Mouse (Mus musculus) embryonic facial prominence, embryonic 14.5 days (tissue): ENCODE measurements at regions not wholly inside any gene's neighbourhood (a gene's known extent, or its start where the extent isn't known, plus 50 kb on each side); places are given as distances from the start of the nearest gene placed in this dataset.
A peak's percentile ranks its signal among the peaks of the same experiment; 100 is the strongest.

Source experiments
- ATAC-seq: fragments of 200-750 bp; cut with Nextera tagmentation; 2 replicates; pipeline ENCODE4 v1.8.0; 2017; ENCODE audit warnings: low read depth, moderate number of reproducible peaks, moderate TSS enrichment
- DNase-seq: peaks from one replicate; pipeline ENCODE4 v3.0.0-alpha.2; 2015; ENCODE audit warnings: low spot score
- H3K27ac ChIP-seq: fragments of 300-500 bp; sonication (generic); replicated peaks from 2 replicates; pipeline ENCODE4 v1.5.1; 2014; ENCODE audit warnings: low read depth, mild to moderate bottlenecking, low read length, moderate library complexity
- H3K27me3 ChIP-seq: fragments of 300-500 bp; sonication (generic); replicated peaks from 2 replicates; pipeline ENCODE4 v1.6.1; 2014; ENCODE audit warnings: low read length; ENCODE audit not compliant: control insufficient read depth, insufficient read depth
- H3K36me3 ChIP-seq: fragments of 300-500 bp; sonication (generic); 2 replicates; pipeline ENCODE4 v1.6.1; 2014; ENCODE audit warnings: low read length, mixed read lengths; ENCODE audit not compliant: control insufficient read depth, insufficient read depth
- H3K4me1 ChIP-seq: fragments of 300-500 bp; sonication (generic); 2 replicates; pipeline ENCODE4 v1.6.1; 2014; ENCODE audit warnings: antibody characterized with exemption, low read length; ENCODE audit not compliant: control insufficient read depth, insufficient read depth
- H3K4me2 ChIP-seq: fragments of 300-500 bp; sonication (generic); 2 replicates; pipeline ENCODE4 v1.6.1; 2014; ENCODE audit warnings: low read depth, mild to moderate bottlenecking, low read length, moderate library complexity, mixed read lengths
- H3K4me3 ChIP-seq: fragments of 300-500 bp; sonication (generic); 2 replicates; pipeline ENCODE4 v1.5.1; 2014; ENCODE audit warnings: low read depth, mild to moderate bottlenecking, low read length
- H3K9ac ChIP-seq: fragments of 300-500 bp; sonication (generic); 2 replicates; pipeline ENCODE4 v1.6.1; 2014; ENCODE audit warnings: low read depth, mild to moderate bottlenecking, low read length, moderate library complexity, mixed read lengths
- H3K9me3 ChIP-seq: fragments of 300-500 bp; sonication (generic); 2 replicates; pipeline ENCODE4 v1.6.1; 2016; ENCODE audit warnings: low read length; ENCODE audit not compliant: control insufficient read depth
- WGBS: fragments of 180-500 bp; shearing (Covaris S2); extraction: QIAGEN DNeasy Blood & Tissue Kit; methylation state at CpG from one replicate; pipeline ENCODE4 v1.1.7; 2014; 5-methylcytosine and 5-hydroxymethylcytosine counted together

DNA sequence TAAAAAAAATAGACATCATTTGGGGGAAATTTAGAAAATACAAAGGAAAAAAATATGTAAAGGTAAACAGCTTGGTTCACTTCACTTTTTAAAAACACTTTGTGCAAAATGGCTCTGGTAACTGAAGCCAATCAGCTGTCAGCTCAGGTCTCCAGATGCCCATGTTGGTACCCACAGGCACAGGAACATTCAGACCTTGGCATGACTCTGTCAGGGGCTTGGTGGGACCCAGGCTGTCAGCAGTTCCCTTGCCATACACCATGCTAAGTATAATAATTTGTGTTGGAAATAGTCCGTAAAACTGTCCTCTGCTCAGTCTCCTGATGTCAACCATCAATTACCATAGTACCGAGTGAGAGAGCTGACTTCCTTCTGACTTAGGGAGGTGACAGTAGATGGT lies 257.3 kb upstream of the Sphkap start:
- no peak overlapping the region for H3K27ac ChIP-seq
- no peaks in the 10 kb centered on the region for H3K27me3 ChIP-seq
- H3K9ac ChIP-seq, result no peak overlapping the region
- no peak for DNase-seq
- H3K4me1 ChIP-seq, result no peaks in the 10 kb centered on the region
- WGBS, result 88% methylated on average over 2 of the region's 2 CpGs
- H3K9me3 ChIP-seq, result no peaks in the 10 kb centered on the region
- ATAC-seq, result no peak
- no peak overlapping the region for H3K4me2 ChIP-seq
- H3K4me3 ChIP-seq, result no peak overlapping the region
- no peaks in the 10 kb centered on the region for H3K36me3 ChIP-seq

DNA sequence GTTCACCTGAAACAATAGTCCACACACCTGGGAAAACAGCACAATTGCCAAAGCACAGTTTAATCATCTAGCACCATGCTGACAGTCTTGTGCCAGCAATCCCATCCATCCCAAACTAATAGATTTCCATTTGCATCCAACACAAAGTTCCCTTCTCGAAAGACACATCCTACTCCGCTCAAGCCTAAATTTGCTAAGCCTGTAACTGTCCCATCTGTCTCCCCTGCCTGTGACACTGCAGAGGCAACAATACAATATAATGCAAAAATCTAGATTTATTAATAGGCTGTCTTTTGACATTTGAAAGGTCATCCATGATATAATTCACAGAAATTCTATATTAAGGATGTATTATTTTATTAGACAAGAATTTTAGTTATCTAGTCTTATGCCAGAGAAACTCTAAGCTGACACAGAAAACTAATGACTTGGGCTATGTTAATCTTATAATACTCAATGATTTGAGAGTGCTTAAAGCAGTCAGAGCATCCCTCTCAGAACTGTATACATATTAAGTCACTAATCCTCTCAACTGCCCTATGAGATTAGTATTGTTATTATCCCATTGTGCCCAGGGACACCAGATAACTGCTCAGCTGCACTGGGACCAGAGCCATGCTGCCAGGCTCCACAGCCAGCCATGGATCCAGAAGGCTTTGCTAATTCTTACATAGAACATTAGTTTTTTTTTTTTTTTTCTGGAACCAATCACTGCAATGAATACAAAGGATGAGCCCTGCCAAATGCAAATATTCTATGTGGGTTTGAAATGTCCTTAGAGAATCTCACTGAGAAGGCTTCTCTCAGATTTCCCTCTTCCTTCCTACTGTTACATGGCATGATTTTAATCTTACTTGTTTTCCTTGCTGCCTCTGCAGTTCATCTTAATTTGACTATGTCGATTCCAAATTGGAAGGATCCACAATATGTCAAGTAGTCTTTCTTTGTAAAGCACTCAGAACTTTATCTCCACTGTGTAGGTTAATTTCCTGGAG lies 254.1 kb upstream of the Sphkap start:
- no peaks in the 10 kb centered on the region for H3K4me1 ChIP-seq
- no peak overlapping the region for H3K4me3 ChIP-seq
- ATAC-seq (0 out of 2 replicates have a peak, but pooled peaks have one; percentile 60), DNase-seq (peak; percentile 19)
- 82% methylated on average over 3 of the region's 3 CpGs for WGBS
- no peak overlapping the region for H3K9ac ChIP-seq
- H3K9me3 ChIP-seq, result no peaks in the 10 kb centered on the region
- H3K27me3 ChIP-seq, result no peaks in the 10 kb centered on the region
- H3K36me3 ChIP-seq, result no peaks in the 10 kb centered on the region
- H3K27ac ChIP-seq, result no peak overlapping the region
- no peak overlapping the region for H3K4me2 ChIP-seq

DNA sequence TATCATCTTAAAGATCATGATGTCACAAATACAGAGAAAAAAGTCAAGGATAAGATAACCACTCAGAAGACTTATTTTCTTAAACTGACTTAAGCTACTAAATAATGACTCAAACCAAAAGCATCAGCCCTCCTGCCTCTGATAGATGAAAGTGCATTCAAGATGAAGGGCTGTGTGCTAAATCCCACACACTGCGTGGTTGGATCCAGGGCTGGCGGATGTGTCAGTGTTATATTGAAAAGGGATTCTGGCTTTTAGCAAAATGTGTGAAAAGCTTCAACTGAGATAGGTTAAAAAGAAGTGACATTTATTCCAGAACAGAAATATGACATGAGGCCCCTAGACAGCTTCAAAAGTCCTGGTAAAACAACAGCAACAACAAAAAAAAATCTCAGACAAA lies 245.7 kb upstream of the Sphkap start:
- 84% methylated on average over 2 of the region's 2 CpGs for WGBS
- Histone ChIP-seq H3K4me2 (no peak overlapping the region), H3K9me3 (no peaks in the 10 kb centered on the region), H3K4me1 (no peaks in the 10 kb centered on the region), H3K27ac (no peak overlapping the region), H3K27me3 (no peaks in the 10 kb centered on the region), H3K36me3 (no peaks in the 10 kb centered on the region), H3K9ac (no peak overlapping the region), H3K4me3 (no peak overlapping the region)
- ATAC-seq (no peak), DNase-seq (no peak)

DNA sequence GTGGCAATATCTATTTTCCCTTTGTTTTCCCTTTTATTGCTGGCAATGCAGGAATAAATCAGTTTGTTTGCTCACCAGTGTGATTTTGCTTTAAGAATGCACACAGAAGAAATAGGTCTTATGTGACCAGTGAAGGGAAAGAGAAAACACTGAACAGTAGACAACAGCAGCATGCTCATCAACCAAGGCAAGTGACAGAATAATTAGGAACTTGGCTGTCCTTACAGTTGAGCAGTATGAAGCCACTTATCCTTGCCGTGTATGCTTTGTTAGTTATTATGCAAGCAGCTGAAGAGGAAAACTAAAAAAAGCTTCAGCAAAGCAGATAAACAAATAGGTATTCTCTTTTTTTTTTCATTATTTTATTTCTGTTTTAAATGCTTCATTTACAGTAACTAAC lies 237.6 kb upstream of the Sphkap start:
- Histone ChIP-seq H3K27me3 (no peaks in the 10 kb centered on the region), H3K9me3 (no peaks in the 10 kb centered on the region), H3K36me3 (no peaks in the 10 kb centered on the region), H3K27ac (no peak overlapping the region), H3K9ac (no peak overlapping the region), H3K4me2 (no peak overlapping the region), H3K4me3 (no peak overlapping the region), H3K4me1 (no peaks in the 10 kb centered on the region)
- DNase-seq, result no peak
- ATAC-seq, result no peak
- 80% methylated on average over 1 of the region's 1 CpGs for WGBS

DNA sequence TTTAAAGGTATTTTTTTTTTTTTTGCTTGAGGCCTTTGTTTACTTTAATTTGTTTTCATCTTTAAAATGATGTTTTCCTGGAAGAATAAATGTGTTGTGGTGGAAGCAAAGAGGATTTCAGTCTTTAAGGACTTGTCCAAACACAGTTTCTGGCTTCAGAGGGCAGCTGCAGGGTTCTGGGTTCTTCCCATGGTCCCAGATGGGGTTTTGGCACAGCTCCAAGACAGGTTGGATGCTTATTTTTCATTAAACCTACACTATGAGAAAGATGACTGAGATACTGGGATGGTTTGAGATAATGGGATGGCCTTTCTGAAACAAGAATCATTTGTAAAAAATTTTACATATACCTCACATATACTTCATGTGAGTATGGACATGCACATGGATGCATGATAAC lies 234.7 kb upstream of the Sphkap start:
- ATAC-seq, result no peak
- Histone ChIP-seq H3K9ac (no peak overlapping the region), H3K27me3 (no peaks in the 10 kb centered on the region), H3K4me3 (no peak overlapping the region), H3K4me2 (no peak overlapping the region), H3K27ac (no peak overlapping the region), H3K9me3 (no peaks in the 10 kb centered on the region), H3K36me3 (no peaks in the 10 kb centered on the region), H3K4me1 (no peaks in the 10 kb centered on the region)
- DNase-seq, result no peak

DNA sequence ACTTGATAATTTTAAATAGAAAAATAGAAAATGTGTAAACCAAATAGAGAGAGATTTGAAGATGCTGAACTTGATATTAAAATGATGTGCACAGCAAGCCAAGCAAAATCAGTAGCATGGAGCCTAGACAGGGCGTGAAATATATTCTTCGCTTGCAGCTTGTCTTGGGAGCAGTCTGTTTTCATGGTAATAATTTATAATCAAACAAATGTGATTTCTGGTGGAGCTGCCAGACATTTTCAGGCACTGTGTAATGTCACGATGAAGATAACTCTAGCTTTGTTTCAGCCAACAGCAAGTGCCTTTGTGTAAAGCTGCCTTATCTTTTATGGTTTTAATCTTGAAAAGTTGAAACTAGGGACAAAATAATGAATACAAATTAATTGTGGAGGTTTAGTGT lies 228.1 kb upstream of the Sphkap start:
- H3K9me3 ChIP-seq, result no peaks in the 10 kb centered on the region
- no peak overlapping the region for H3K27ac ChIP-seq
- DNase-seq (no peak), ATAC-seq (no peak)
- H3K9ac ChIP-seq, result no peak overlapping the region
- WGBS, result 70% methylated on average over 3 of the region's 3 CpGs
- no peaks in the 10 kb centered on the region for H3K4me1 ChIP-seq
- H3K4me2 ChIP-seq, result no peak overlapping the region
- no peaks in the 10 kb centered on the region for H3K27me3 ChIP-seq
- H3K4me3 ChIP-seq, result no peak overlapping the region
- H3K36me3 ChIP-seq, result no peaks in the 10 kb centered on the region

DNA sequence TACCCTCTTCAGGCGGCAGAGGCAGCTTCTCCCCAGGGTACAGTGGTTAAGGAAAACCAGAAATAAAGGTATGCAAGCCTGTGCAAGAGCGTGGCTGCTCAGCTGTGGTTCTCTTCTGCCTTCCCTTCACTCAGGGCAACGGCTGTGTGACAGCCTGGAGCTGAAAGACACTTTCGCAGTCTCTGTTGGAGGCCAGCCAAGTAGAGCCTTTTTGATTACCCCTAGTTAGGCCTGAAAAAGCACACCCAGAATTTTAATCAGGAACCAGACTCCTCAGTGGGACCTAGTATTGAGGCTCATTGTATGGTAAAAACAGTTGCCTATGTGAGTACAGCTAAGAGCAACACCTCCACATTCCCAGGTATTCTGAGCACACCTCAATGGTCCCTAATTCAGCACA lies 223.8 kb upstream of the Sphkap start:
- no peaks in the 10 kb centered on the region for H3K27me3 ChIP-seq
- H3K4me1 ChIP-seq, result no peaks in the 10 kb centered on the region
- no peak overlapping the region for H3K27ac ChIP-seq
- ATAC-seq (peak; percentile 65), DNase-seq (peak; percentile 64)
- no peaks in the 10 kb centered on the region for H3K36me3 ChIP-seq
- WGBS, result 32% methylated on average over 4 of the region's 4 CpGs
- H3K4me3 ChIP-seq, result no peak overlapping the region
- H3K9me3 ChIP-seq, result no peaks in the 10 kb centered on the region
- H3K4me2 ChIP-seq, result no peak overlapping the region
- H3K9ac ChIP-seq, result no peak overlapping the region

DNA sequence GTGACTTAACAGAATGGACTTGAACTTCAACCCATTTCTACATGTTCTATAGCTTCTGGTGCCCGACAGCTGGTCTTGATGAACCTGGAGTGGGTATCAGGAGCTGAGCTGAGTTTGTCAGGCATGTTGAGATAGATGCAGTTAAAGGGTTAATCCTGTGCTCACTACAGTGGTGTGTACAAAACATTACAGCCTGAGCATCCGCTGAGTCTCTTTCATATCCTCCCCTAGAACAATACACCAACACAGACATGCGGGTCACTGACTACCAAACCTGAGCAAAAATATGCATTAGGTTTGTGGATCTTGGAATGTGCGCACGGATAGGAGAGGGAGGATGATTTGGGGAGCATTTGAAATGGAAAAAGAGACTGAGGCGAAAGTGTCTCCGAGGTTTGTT lies 223.4 kb upstream of the Sphkap start:
- ATAC-seq (no peak), DNase-seq (no peak)
- no peak overlapping the region for H3K9ac ChIP-seq
- no peaks in the 10 kb centered on the region for H3K36me3 ChIP-seq
- WGBS, result 60% methylated on average over 7 of the region's 7 CpGs
- H3K9me3 ChIP-seq, result no peaks in the 10 kb centered on the region
- H3K27ac ChIP-seq, result no peak overlapping the region
- no peaks in the 10 kb centered on the region for H3K27me3 ChIP-seq
- H3K4me2 ChIP-seq, result no peak overlapping the region
- no peaks in the 10 kb centered on the region for H3K4me1 ChIP-seq
- no peak overlapping the region for H3K4me3 ChIP-seq

DNA sequence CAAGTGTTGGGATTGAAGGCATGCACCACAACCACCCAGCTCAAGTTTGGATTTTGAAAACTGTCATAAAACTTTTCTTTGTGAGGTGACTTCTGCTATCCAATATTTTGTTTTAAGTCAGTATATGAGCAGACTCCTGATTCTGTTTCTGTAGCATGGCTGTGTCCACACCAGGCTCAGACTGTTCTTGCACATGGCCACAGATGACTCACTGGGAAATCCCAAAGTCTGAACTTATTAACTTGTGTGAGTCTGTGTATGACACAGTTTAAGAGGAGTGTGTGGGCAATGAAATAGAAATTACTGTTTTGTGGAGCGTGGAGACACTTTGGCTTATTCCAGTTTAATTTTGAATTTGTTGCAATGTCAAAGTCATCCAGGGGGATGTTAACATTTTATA lies 179.3 kb upstream of the Sphkap start:
- no peaks in the 10 kb centered on the region for H3K27me3 ChIP-seq
- DNase-seq (no peak), ATAC-seq (no peak)
- H3K4me2 ChIP-seq, result no peak overlapping the region
- no peaks in the 10 kb centered on the region for H3K9me3 ChIP-seq
- no peaks in the 10 kb centered on the region for H3K4me1 ChIP-seq
- H3K27ac ChIP-seq, result no peak overlapping the region
- WGBS, result 91% methylated on average over 1 of the region's 1 CpGs
- no peak overlapping the region for H3K4me3 ChIP-seq
- H3K9ac ChIP-seq, result no peak overlapping the region
- H3K36me3 ChIP-seq, result no peaks in the 10 kb centered on the region
